Mouse (Mus musculus) bone marrow, adult 2 months (tissue): Measurements from ENCODE around the gene Hesx1. TPM values are rescaled to one million over a fixed set of nuclear protein-coding genes. Genes with fewer than 3 reads are reported as not detected.
A peak's percentile ranks its signal among the peaks of the same experiment; 100 is the strongest.
"Not testable (repeated sequence)": the region's sequence is repeated elsewhere in the genome, so short reads cannot be mapped to it uniquely, and the experiment has no call there.

Experiments used
- H3K27ac ChIP-seq: fragments of 200-500 bp; 2 replicates; pipeline ENCODE4 v1.5.1; 2012; ENCODE audit warnings: low read depth, mild to moderate bottlenecking, control low read depth, inconsistent platforms, low read length; ENCODE audit not compliant: control insufficient read depth, poor library complexity, insufficient read depth
- H3K4me1 ChIP-seq: fragments of 200-500 bp; 2 replicates; pipeline ENCODE4 v1.6.1; 2011; ENCODE audit warnings: low read length; ENCODE audit not compliant: control insufficient read depth, insufficient read depth
- H3K4me3 ChIP-seq: fragments of 200-500 bp; replicated peaks from 2 replicates; pipeline ENCODE3; 2011; ENCODE audit warnings: mild to moderate bottlenecking, low read depth, low read length, control low read depth; ENCODE audit not compliant: control insufficient read depth
- CTCF ChIP-seq: fragments of 200-500 bp; IDR thresholded peaks from 2 replicates; pipeline ENCODE4 v1.5.1; 2011; ENCODE audit warnings: low read length, control low read depth; ENCODE audit not compliant: control insufficient read depth, insufficient read depth
- POLR2A ChIP-seq: fragments of 200-500 bp; IDR thresholded peaks from 2 replicates; pipeline ENCODE4 v1.6.1; 2011; ENCODE audit warnings: low read depth, mild to moderate bottlenecking, control low read depth, low read length, borderline replicate concordance; ENCODE audit not compliant: control insufficient read depth
- WGBS: fragments of 180-500 bp; shearing (Covaris S2); methylation state at CpG from one replicate; pipeline ENCODE4 v1.1.7; 2018; 5-methylcytosine and 5-hydroxymethylcytosine counted together
- polyA plus RNA-seq: library from polyadenylated mRNA; stranded (reverse); fragments of >200 nt; gene quantifications from 2 replicates; pipeline ENCODE4 v1.2.4, GENCODE M21; 2011; ENCODE audit warnings: low replicate concordance; ENCODE audit not compliant: missing spikeins, insufficient read depth, insufficient read length

Gene Hesx1
- not detected in 2 replicates for polyA plus RNA-seq

- Histone ChIP-seq H3K4me1 (no peaks in the 10 kb centered on the region; the same call in 1 of the 2 replicates), H3K4me3 (peak within 1 kb of the TSS; percentile 35), H3K27ac (no peak within 1 kb of the TSS)
- TF ChIP-seq POLR2A (no peak), CTCF (peak; percentile 14; the same call in 1 of the 2 replicates)
- under 1% methylated on average over 16 of the region's 16 CpGs for WGBS
Measured at GRCm38 (mm10) chr14:26994211-26994741, at the start of gene Hesx1. TSS of gene Hesx1 (plus strand) at chr14:26994416.

GRCm38 (mm10) chr14:26956139-26956538 lies 38.1 kb upstream of the Hesx1 start:
- not testable (repeated sequence) for H3K27ac ChIP-seq, H3K4me3 ChIP-seq
- WGBS, result 97% methylated on average over 2 of the region's 2 CpGs

GRCm38 (mm10) chr14:26960518-26960917 lies 33.7 kb upstream of the Hesx1 start:
- TF ChIP-seq POLR2A (no peak), CTCF (no peak)
- no peak overlapping the region for H3K4me3 ChIP-seq
- H3K4me1 ChIP-seq, result no peaks in the 10 kb centered on the region; the same call in 1 of the 2 replicates
- 41% methylated on average over 1 of the region's 1 CpGs for WGBS
- H3K27ac ChIP-seq, result no peak overlapping the region

More at GRCm38 (mm10) chr14:26956139-26956538, 38.1 kb upstream of the Hesx1 start:
- H3K4me1 ChIP-seq, result not testable (repeated sequence)

GRCm38 (mm10) chr14:26969164-26969563 lies 25.1 kb upstream of the Hesx1 start:
- Histone ChIP-seq H3K4me3 (no peak overlapping the region), H3K27ac (no peak overlapping the region), H3K4me1 (no peaks in the 10 kb centered on the region; the same call in 1 of the 2 replicates)
- 52% methylated on average over 3 of the region's 3 CpGs for WGBS
- TF ChIP-seq CTCF (no peak), POLR2A (no peak)

GRCm38 (mm10) chr14:26969856-26970407 lies 24.3 kb upstream of the Hesx1 start:
- peak overlapping the region; percentile 82 for H3K4me3 ChIP-seq
- under 1% methylated on average over 62 of the region's 62 CpGs for WGBS
- no peaks in the 10 kb centered on the region; the same call in 1 of the 2 replicates for H3K4me1 ChIP-seq
- no peak for TF ChIP-seq CTCF
- no peak; the same call in 1 of the 2 replicates for TF ChIP-seq POLR2A
- H3K27ac ChIP-seq, result peak overlapping the region; percentile 93

- under 1% methylated on average over 51 of the region's 53 CpGs for WGBS
- TF ChIP-seq POLR2A (peak; percentile 92), CTCF (no peak)
- Histone ChIP-seq H3K4me3 (peak overlapping the region; percentile 85), H3K27ac (peak overlapping the region; percentile 93), H3K4me1 (no peaks in the 10 kb centered on the region)
Measured at GRCm38 (mm10) chr14:26970439-26970932, 23.7 kb upstream of the Hesx1 start.

GRCm38 (mm10) chr14:26971106-26971789 lies 23.0 kb upstream of the Hesx1 start, which contains the start of gene Appl1:
TSS of gene Appl1 (minus strand) at chr14:26971232.
- WGBS, result 10% methylated on average over 10 of the region's 10 CpGs
- no peak for TF ChIP-seq CTCF
- TF ChIP-seq POLR2A, result no peak
- Histone ChIP-seq H3K4me1 (no peaks in the 10 kb centered on the region), H3K27ac (peak within 1 kb of the TSS; percentile 93), H3K4me3 (peak within 1 kb of the TSS; percentile 85)

- H3K4me3 ChIP-seq, result no peak overlapping the region
- whole genome bisulfite sequencing, result 78% methylated on average over 2 of the region's 2 CpGs
- no peaks in the 10 kb centered on the region for H3K4me1 ChIP-seq
- no peak for TF ChIP-seq POLR2A
- TF ChIP-seq CTCF, result no peak
- no peak overlapping the region for H3K27ac ChIP-seq
Measured at GRCm38 (mm10) chr14:26973089-26973488, 21.1 kb upstream of the Hesx1 start.
